Mouse (Mus musculus) hindbrain, embryonic 16.5 days (tissue): ENCODE measurements around the gene Eif1b. TPM values are rescaled to one million over a fixed set of nuclear protein-coding genes. Genes with fewer than 3 reads are reported as not detected.

Experiments
- ATAC-seq: fragments of 200-750 bp; cut with Nextera tagmentation; 2 replicates; pipeline ENCODE4 v1.8.0; 2017; ENCODE audit warnings: moderate TSS enrichment, moderate library complexity
- H3K27ac ChIP-seq: fragments of 300-500 bp; sonication (generic); 2 replicates; pipeline ENCODE4 v1.5.1; 2014; ENCODE audit warnings: low read depth, mild to moderate bottlenecking, control low read depth, low read length, moderate library complexity
- H3K27me3 ChIP-seq: fragments of 300-500 bp; sonication (generic); replicated peaks from 2 replicates; pipeline ENCODE4 v1.6.1; 2014; ENCODE audit warnings: low read length; ENCODE audit not compliant: control insufficient read depth, insufficient read depth
- H3K36me3 ChIP-seq: fragments of 300-500 bp; sonication (generic); 2 replicates; pipeline ENCODE4 v1.6.1; 2014; ENCODE audit warnings: mild to moderate bottlenecking, low read length, moderate library complexity, mixed read lengths; ENCODE audit not compliant: control insufficient read depth, insufficient read depth
- H3K4me1 ChIP-seq: fragments of 300-500 bp; sonication (generic); 2 replicates; pipeline ENCODE4 v1.6.1; 2014; ENCODE audit warnings: low read depth, low read length; ENCODE audit not compliant: control insufficient read depth, insufficient read depth
- H3K4me2 ChIP-seq: fragments of 300-500 bp; sonication (generic); 2 replicates; pipeline ENCODE4 v1.6.1; 2014; ENCODE audit warnings: mild to moderate bottlenecking, low read length, control low read depth, moderate library complexity
- H3K4me3 ChIP-seq: fragments of 300-500 bp; sonication (generic); 2 replicates; pipeline ENCODE4 v1.5.1; 2014; ENCODE audit warnings: mild to moderate bottlenecking, low read length, control low read depth, moderate library complexity
- H3K9ac ChIP-seq: fragments of 300-500 bp; sonication (generic); 2 replicates; pipeline ENCODE4 v1.6.1; 2014; ENCODE audit warnings: low read depth, mild to moderate bottlenecking, control low read depth, low read length, moderate library complexity
- H3K9me3 ChIP-seq: fragments of 300-500 bp; sonication (generic); 2 replicates; pipeline ENCODE4 v1.6.1; 2014; ENCODE audit warnings: mild to moderate bottlenecking, low read length, moderate library complexity; ENCODE audit not compliant: control insufficient read depth
- WGBS: fragments of 180-500 bp; shearing (Covaris S2); extraction: QIAGEN DNeasy Blood & Tissue Kit; methylation state at CpG from one replicate; pipeline ENCODE4 v1.1.7; 2014; 5-methylcytosine and 5-hydroxymethylcytosine counted together
- polyA plus RNA-seq: library from polyadenylated mRNA; unstranded; fragments of >200 nt; fragmentation: Nextera tagmentation; extraction: Ambion mirVana; gene quantifications from 2 replicates; pipeline ENCODE4 v1.2.1, GENCODE M21; 2015

Gene Eif1b
- polyA plus RNA-seq, 1 experiment from 2014 or later: 300 TPM

DNA sequence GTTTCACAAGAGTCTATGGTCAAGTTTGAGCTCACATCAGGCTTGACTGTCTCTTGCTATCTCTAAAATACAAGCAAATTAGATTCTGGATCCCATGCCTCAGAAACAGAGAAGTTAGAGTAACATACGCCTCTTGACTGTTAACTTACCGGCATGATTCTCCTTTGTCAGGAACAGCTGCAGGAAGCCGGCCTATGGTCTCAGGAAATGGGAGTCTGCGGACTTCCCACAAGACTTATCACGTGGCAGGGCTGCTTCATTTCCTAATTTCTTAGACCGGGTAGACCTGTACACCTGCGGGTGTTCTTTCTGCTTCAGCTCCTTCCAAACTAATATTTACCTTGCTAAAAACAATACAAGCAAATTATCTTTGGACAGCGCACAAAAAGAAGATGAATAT is 24.7 kb downstream of the Eif1b start:
- no peaks in the 10 kb centered on the region for H3K36me3 ChIP-seq
- H3K9ac ChIP-seq: no peak overlapping the region
- no peak overlapping the region for H3K27ac ChIP-seq
- no peak overlapping the region for H3K4me3 ChIP-seq
- ATAC-seq: no peak
- no peaks in the 10 kb centered on the region for H3K27me3 ChIP-seq
- no peaks in the 10 kb centered on the region for H3K9me3 ChIP-seq
- WGBS: 85% methylated on average over 8 of the region's 8 CpGs
- no peaks in the 10 kb centered on the region for H3K4me1 ChIP-seq
- no peak overlapping the region for H3K4me2 ChIP-seq

DNA sequence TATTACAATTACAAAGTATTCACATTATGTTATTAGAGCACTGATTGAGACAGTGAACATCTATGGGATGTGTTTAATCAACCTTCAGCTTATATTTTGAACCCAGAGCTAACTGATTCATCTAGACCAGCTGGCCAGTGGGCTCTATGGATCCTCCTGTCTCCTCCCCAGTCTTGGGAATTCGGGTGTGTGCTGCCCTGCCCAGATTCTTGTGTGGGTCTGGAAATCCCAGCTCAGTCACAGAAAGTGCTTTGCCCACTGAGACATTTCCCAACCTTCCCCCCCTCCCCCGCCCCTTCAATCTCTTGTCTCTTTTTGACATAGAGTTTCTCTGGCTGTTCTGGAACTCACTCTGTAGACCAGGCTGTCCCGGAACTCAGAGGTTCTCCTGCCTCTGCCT is 26.9 kb downstream of the Eif1b start:
- no peak overlapping the region for H3K4me3 ChIP-seq
- H3K9ac ChIP-seq: no peak overlapping the region
- no peaks in the 10 kb centered on the region for H3K36me3 ChIP-seq
- no peaks in the 10 kb centered on the region for H3K4me1 ChIP-seq
- H3K27ac ChIP-seq: no peak overlapping the region
- no peaks in the 10 kb centered on the region for H3K9me3 ChIP-seq
- ATAC-seq: no peak
- H3K27me3 ChIP-seq: no peaks in the 10 kb centered on the region
- 79% methylated on average over 3 of the region's 3 CpGs for WGBS
- no peak overlapping the region for H3K4me2 ChIP-seq

DNA sequence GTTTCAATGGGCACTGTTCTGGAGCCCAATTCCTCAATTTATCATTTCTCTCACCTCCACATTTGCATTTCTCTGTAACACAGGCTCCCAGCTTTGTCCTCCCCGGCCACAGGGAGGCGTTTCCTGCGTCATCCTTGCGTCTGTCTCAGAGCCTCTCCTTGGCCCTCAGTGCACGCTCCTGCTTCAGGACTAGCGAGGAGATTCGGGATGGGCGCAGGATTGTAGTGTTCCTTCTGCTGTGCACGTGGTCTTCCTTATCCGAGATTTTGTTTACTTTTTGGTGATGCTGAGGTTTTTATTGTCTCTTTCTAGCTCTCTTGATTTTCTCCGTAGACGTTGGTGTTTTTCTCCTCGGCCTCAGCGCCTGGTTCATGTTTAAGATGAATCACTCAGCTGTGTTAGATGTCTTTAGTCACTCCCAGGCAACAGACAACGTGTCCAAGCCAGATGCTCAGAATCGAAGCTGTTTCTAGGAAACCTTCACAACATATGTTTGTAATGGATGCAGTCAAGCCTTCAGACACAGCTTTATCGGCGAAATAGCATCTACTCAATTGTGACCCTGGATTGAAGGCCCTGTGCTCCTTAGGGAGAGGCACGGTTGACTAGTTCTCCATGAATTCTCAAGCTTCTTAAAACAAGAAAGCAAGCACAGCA is 27.6 kb downstream of the Eif1b start:
- no peaks in the 10 kb centered on the region for H3K36me3 ChIP-seq
- 43% methylated on average over 19 of the region's 19 CpGs for WGBS
- no peak for ATAC-seq
- H3K9me3 ChIP-seq: no peaks in the 10 kb centered on the region
- H3K27ac ChIP-seq: no peak overlapping the region
- H3K9ac ChIP-seq: no peak overlapping the region
- H3K4me3 ChIP-seq: no peak overlapping the region
- H3K4me1 ChIP-seq: no peaks in the 10 kb centered on the region
- H3K4me2 ChIP-seq: no peak overlapping the region
- H3K27me3 ChIP-seq: no peaks in the 10 kb centered on the region

DNA sequence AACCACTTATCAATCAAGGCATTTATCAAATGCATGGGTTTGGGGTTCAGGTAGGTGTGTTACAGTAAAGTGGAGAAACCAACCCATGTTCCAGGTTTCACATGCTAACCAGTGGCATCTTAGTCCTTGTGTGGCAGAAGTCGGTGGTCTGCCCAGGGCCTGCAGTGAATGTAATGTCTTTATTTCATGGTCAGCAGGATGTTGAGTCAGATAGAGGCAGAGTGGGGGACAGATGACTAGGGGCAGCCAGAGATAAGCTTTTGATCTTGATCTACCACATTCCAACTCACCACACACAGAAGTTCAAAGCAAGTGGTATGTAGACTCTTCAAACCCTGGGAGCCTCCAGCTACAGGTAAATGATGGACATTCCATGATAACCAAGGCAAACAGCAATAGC is 29.1 kb downstream of the Eif1b start:
- Histone ChIP-seq H3K9ac (no peak overlapping the region), H3K27me3 (no peaks in the 10 kb centered on the region), H3K4me2 (no peak overlapping the region), H3K4me1 (no peaks in the 10 kb centered on the region), H3K9me3 (no peaks in the 10 kb centered on the region), H3K27ac (no peak overlapping the region), H3K36me3 (no peaks in the 10 kb centered on the region), H3K4me3 (no peak overlapping the region)
- WGBS: 94% methylated on average over 1 of the region's 1 CpGs
- no peak for ATAC-seq

DNA sequence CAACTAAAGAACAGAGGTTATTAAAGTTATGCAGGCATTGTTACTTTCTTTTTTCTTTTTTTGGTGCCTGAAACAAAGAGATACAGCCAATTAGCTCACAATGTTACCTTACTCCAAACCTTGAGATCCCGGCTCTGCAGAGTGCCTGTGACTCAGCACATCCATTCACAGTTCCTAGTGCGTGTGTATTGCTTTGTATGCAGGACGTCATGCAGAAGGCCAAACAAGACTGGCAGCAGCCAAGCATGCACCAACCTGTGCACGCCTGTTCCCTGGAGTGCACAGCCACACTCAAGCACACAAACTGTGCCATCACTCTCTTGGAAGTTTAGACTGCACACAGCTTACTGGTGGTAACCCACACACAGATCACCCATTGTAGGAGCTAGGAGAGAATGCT is 35.2 kb downstream of the Eif1b start:
- Histone ChIP-seq H3K4me1 (no peaks in the 10 kb centered on the region), H3K27ac (no peak overlapping the region), H3K36me3 (no peaks in the 10 kb centered on the region), H3K4me2 (no peak overlapping the region), H3K9ac (no peak overlapping the region), H3K9me3 (no peaks in the 10 kb centered on the region), H3K27me3 (no peaks in the 10 kb centered on the region), H3K4me3 (no peak overlapping the region)
- 56% methylated on average over 4 of the region's 4 CpGs for WGBS
- ATAC-seq: no peak

DNA sequence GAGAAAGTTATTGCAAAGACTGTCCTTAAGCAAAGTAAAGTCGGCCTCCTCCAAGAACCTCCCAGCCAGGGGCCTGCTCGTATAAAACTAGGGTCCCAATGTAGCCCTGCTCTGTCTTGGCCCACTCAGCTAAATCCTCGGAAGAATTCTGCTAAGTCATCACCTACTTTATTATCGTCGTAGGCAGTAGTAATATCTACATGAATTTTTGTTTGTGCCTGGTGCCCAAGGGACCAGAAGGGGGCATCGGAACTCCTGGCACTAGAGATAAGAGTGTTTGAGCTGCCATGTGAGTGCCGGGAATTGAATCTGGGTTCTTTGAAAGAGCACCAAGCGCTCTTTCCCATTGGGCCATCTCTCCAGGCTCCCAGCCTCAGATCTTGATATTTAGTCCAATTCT is 35.9 kb downstream of the Eif1b start:
- no peak overlapping the region for H3K9ac ChIP-seq
- 91% methylated on average over 8 of the region's 8 CpGs for WGBS
- no peak overlapping the region for H3K4me2 ChIP-seq
- H3K4me1 ChIP-seq: no peaks in the 10 kb centered on the region
- no peaks in the 10 kb centered on the region for H3K36me3 ChIP-seq
- no peak overlapping the region for H3K27ac ChIP-seq
- no peak for ATAC-seq
- H3K27me3 ChIP-seq: no peaks in the 10 kb centered on the region
- no peaks in the 10 kb centered on the region for H3K9me3 ChIP-seq
- no peak overlapping the region for H3K4me3 ChIP-seq

DNA sequence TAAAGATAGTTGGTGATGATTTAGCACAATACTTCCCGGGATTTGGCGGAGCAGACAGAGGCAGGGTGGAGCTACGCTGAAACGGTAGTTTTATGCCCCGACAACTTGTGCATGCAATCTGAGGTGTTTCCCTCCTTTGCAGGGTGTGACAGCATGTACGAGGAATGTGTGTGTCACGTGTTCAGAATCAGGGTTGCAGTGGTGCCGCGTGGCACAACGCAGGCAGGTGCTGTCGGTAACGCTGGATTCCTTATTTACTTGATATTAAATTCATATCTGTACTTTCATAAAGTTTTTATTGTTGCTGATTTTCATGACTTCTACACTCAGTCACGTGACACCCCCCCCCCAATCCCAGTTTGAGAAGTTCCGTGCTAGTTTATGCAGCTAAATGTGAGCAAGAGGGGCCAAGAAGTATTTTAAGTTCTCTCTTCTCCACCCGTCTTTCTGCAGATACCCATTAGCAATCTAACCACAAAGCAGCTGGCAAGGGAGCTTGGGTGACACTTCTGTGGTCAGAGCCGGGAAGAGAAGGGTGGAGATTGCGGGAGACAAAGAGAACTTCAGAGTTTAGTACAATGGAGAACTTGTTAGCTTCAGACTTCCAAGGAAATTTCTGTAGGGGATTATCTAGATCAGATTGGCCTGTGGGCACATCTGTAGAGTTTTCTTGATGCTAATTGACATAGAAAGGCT is 36.9 kb downstream of the Eif1b start:
- no peaks in the 10 kb centered on the region for H3K4me1 ChIP-seq
- H3K27me3 ChIP-seq: no peaks in the 10 kb centered on the region
- H3K27ac ChIP-seq: no peak overlapping the region
- WGBS: 88% methylated on average over 17 of the region's 17 CpGs
- H3K36me3 ChIP-seq: no peaks in the 10 kb centered on the region
- ATAC-seq: no peak
- no peaks in the 10 kb centered on the region for H3K9me3 ChIP-seq
- H3K4me3 ChIP-seq: no peak overlapping the region
- no peak overlapping the region for H3K9ac ChIP-seq
- H3K4me2 ChIP-seq: no peak overlapping the region

DNA sequence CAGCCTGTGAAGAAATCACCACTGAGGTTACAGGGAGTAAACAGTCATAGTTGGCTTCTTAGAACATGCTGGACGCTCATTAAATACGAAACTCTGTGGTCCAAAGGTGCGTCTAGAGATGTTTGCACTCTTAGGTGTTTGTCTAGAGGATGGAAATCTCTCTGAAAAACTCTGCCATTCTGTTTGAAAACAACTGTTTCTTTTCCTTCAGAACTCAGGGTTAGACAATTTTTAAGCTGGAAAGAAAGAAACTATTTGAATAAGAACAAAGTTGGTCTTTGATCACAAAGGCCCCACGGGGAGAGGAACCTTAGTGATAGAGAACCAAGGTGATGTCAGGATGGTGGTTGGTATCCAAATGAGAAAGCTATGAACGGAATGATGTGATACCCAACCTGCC is 38.4 kb downstream of the Eif1b start:
- no peak overlapping the region for H3K4me2 ChIP-seq
- WGBS: 84% methylated on average over 5 of the region's 5 CpGs
- H3K9ac ChIP-seq: no peak overlapping the region
- H3K9me3 ChIP-seq: no peaks in the 10 kb centered on the region
- H3K27ac ChIP-seq: no peak overlapping the region
- H3K4me3 ChIP-seq: no peak overlapping the region
- no peaks in the 10 kb centered on the region for H3K36me3 ChIP-seq
- H3K4me1 ChIP-seq: no peaks in the 10 kb centered on the region
- no peak for ATAC-seq
- no peaks in the 10 kb centered on the region for H3K27me3 ChIP-seq

DNA sequence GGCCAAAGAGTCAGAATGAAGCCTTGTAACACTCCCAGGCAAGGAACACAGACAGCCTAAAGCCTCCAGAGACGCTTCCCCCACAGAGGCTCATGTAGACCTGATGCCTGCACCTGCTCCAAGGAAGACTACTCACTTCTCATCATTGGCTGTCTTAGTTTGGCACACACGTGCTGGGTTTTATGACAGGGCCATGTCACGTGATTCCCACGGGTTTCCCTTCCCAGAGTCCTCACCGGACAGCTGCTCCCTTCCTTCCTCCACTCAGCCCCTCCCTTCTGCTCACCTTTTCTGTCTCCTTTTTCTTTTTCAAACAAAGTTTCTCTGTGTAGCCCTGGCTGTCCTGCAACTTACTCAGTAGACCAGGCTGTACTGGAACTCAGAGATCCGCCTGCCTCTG is 40.0 kb downstream of the Eif1b start:
- no peak overlapping the region for H3K4me3 ChIP-seq
- H3K27ac ChIP-seq: no peak overlapping the region
- no peak overlapping the region for H3K9ac ChIP-seq
- H3K4me1 ChIP-seq: no peaks in the 10 kb centered on the region
- H3K27me3 ChIP-seq: no peaks in the 10 kb centered on the region
- H3K36me3 ChIP-seq: no peaks in the 10 kb centered on the region
- 79% methylated on average over 6 of the region's 6 CpGs for WGBS
- no peak for ATAC-seq
- no peak overlapping the region for H3K4me2 ChIP-seq
- no peaks in the 10 kb centered on the region for H3K9me3 ChIP-seq
